ENCODE assay signal across 10 mouse cellular contexts in genomic region chr6:49212141-49212540, GRCm38 (mm10). TPM values are rescaled to one million over a fixed set of nuclear protein-coding genes. Genes with fewer than 3 reads are reported as not detected.
A peak's percentile ranks its signal among the peaks of the same experiment; 100 is the strongest.
DNase-seq lines count a peak whose midpoint lies in the region; ATAC-seq lines count a peak whose summit lies in the region.
"Had no signal": no experiment of that assay in that cellular context is flagged by ENCODE, and none has a peak within 500 bp of the region (broad histone marks: within the 10 kb centered on the region; RNA-seq: fewer than 3 reads in every experiment).

No protein-coding gene starts in this region.

- H3K27ac ChIP-seq in liver, embryonic 11.5 days (ENCODE audit: low read depth, low read length): no peak overlapping the region
- no peak overlapping the region for H3K27ac ChIP-seq in forebrain, embryonic 11.5 days (ENCODE audit: low read depth, low read length)
- peak overlapping the region; percentile 99; the same call in 1 of the 2 replicates for H3K27ac ChIP-seq in limb, embryonic 10.5 days
- H3K27ac ChIP-seq in neural tube, embryonic 14.5 days (ENCODE audit: low read depth, low read length): no peak overlapping the region

- H3K4me1 ChIP-seq in liver, embryonic 11.5 days (replicated peaks; ENCODE audit: control insufficient read depth, insufficient read depth, low read length): peaks cover 36% of the 10 kb centered on the region
- peaks cover 16% of the 10 kb centered on the region for H3K4me1 ChIP-seq in forebrain, embryonic 11.5 days (replicated peaks; ENCODE audit: control insufficient read depth, insufficient read depth, low read length)
- H3K4me1 ChIP-seq in limb, embryonic 10.5 days: peaks cover 47% of the 10 kb centered on the region
- H3K4me1 ChIP-seq in neural tube, embryonic 14.5 days (ENCODE audit: control insufficient read depth, insufficient read depth, low read length): peaks cover 26% of the 10 kb centered on the region

- 39% methylated on average over 3 of the region's 4 CpGs for WGBS in liver, embryonic 11.5 days
- 5% methylated on average over 3 of the region's 4 CpGs for WGBS in forebrain, embryonic 11.5 days
- WGBS in limb, embryonic 10.5 days: 23% methylated on average over 4 of the region's 4 CpGs
- 26% methylated on average over 3 of the region's 4 CpGs for WGBS in neural tube, embryonic 14.5 days

- H3K9ac ChIP-seq in liver, embryonic 11.5 days (ENCODE audit: low read depth, low read length): no peak overlapping the region
- peak overlapping the region; percentile 94 for H3K9ac ChIP-seq in forebrain, embryonic 11.5 days (ENCODE audit: low read length)
- no peak overlapping the region for H3K9ac ChIP-seq in neural tube, embryonic 14.5 days (replicated peaks; ENCODE audit: low read depth, low read length)

- H3K4me3 ChIP-seq in liver, embryonic 11.5 days (ENCODE audit: low read depth, low read length): peak overlapping the region; percentile 98
- peak overlapping the region; percentile 96 for H3K4me3 ChIP-seq in forebrain, embryonic 11.5 days (ENCODE audit: low read depth, low read length)
- peak overlapping the region; percentile 99 for H3K4me3 ChIP-seq in limb, embryonic 10.5 days
- no peak overlapping the region for H3K4me3 ChIP-seq in neural tube, embryonic 14.5 days (ENCODE audit: low read depth, low read length)
- H3K4me3 ChIP-seq: myocyte had no signal

- no peak for DNase-seq in liver, embryonic 11.5 days (ENCODE audit: low spot score)
- no peak for DNase-seq in liver
- DNase-seq in forebrain, embryonic 11.5 days (ENCODE audit: low spot score): no peak
- DNase-seq in limb, embryonic 10.5 days (ENCODE audit: low spot score): no peak
- no peak for DNase-seq in left cerebral cortex, adult 8-10 months (ENCODE audit: low spot score in 2 of 2)
- DNase-seq in cerebellum, adult 9-10 months: no peak
- no peak for DNase-seq in adrenal gland, adult 2 months
- DNase-seq: kidney, postnatal 25 days had no signal

- no peaks in the 10 kb centered on the region for H3K27me3 ChIP-seq in liver, embryonic 11.5 days (replicated peaks; ENCODE audit: control insufficient read depth, insufficient read depth, low read length)
- H3K27me3 ChIP-seq in forebrain, embryonic 11.5 days (ENCODE audit: control insufficient read depth, insufficient read depth, low read length): no peaks in the 10 kb centered on the region
- no peaks in the 10 kb centered on the region for H3K27me3 ChIP-seq in limb, embryonic 10.5 days (ENCODE audit: low read depth, poor library complexity, severe bottlenecking)
- H3K27me3 ChIP-seq in neural tube, embryonic 14.5 days (ENCODE audit: control insufficient read depth, insufficient read depth, low read length): no peaks in the 10 kb centered on the region

- no peaks in the 10 kb centered on the region for H3K36me3 ChIP-seq in liver, embryonic 11.5 days (ENCODE audit: control insufficient read depth, insufficient read depth, low read length)
- no peaks in the 10 kb centered on the region; the same call in 1 of the 2 replicates for H3K36me3 ChIP-seq in forebrain, embryonic 11.5 days (ENCODE audit: control insufficient read depth, insufficient read depth, low read length)
- peaks cover 22% of the 10 kb centered on the region for H3K36me3 ChIP-seq in limb, embryonic 10.5 days
- H3K36me3 ChIP-seq in neural tube, embryonic 14.5 days (ENCODE audit: control insufficient read depth, insufficient read depth, low read length): no peaks in the 10 kb centered on the region

- ATAC-seq in liver, embryonic 11.5 days (replicated peaks; ENCODE audit: low FRiP score): no peak
- no peak for ATAC-seq in forebrain, embryonic 11.5 days (replicated peaks; ENCODE audit: low FRiP score)
- ATAC-seq in neural tube, embryonic 14.5 days (ENCODE audit: low read depth): no peak

- no peaks in the 10 kb centered on the region for H3K9me3 ChIP-seq in liver, embryonic 11.5 days (ENCODE audit: control insufficient read depth, low read length)
- H3K9me3 ChIP-seq in forebrain, embryonic 11.5 days (ENCODE audit: control insufficient read depth, low read length): no peaks in the 10 kb centered on the region
- H3K9me3 ChIP-seq in limb, embryonic 10.5 days (replicated peaks): no peaks in the 10 kb centered on the region
- no peaks in the 10 kb centered on the region for H3K9me3 ChIP-seq in neural tube, embryonic 14.5 days (ENCODE audit: control insufficient read depth, low read length)

- peak overlapping the region; percentile 99 for H3K4me2 ChIP-seq in liver, embryonic 11.5 days
- H3K4me2 ChIP-seq in forebrain, embryonic 11.5 days (ENCODE audit: low read depth, low read length, severe bottlenecking): peak overlapping the region; percentile 96
- peak overlapping the region; percentile 92 for H3K4me2 ChIP-seq in neural tube, embryonic 14.5 days (ENCODE audit: low read depth, low read length)

RNA-seq across cellular contexts. Expression of gene Igf2bp3, which starts 2.6 kb away (rescaled TPM):
- 57.8 and 61.5 TPM in 2 replicates for polyA plus RNA-seq in liver, embryonic 11.5 days (2014; fragmentation: Nextera tagmentation; extraction: Ambion mirVana)
- 121 and 132 TPM in 2 replicates for polyA plus RNA-seq in forebrain, embryonic 11.5 days (2014; fragmentation: Nextera tagmentation; extraction: Ambion mirVana)
- 148 and 149 TPM in 2 replicates for polyA plus RNA-seq in limb, embryonic 10.5 days (2016; fragmentation: Nextera tagmentation; extraction: Ambion mirVana)
- 26.9 and 34.7 TPM in 2 replicates for polyA plus RNA-seq in neural tube, embryonic 14.5 days (2014; fragmentation: Nextera tagmentation; extraction: Ambion mirVana)
- total RNA-seq in left cerebral cortex, adult 8-10 months (2022): not detected
- under 1 TPM; 0.17 to 0.20 TPM for total RNA-seq in adrenal gland, adult 2 months (2021)
- polyA plus RNA-seq in adrenal gland, adult 2 months (2012; rRNA removed): 0.02 TPM in 1 of 2 replicates, not detected in the other

RNA-seq across cellular contexts. Expression of gene Tra2a, which starts 51.7 kb away (rescaled TPM):
- 31.2 and 37.1 TPM in 2 replicates for polyA plus RNA-seq in liver, embryonic 11.5 days (2014; fragmentation: Nextera tagmentation; extraction: Ambion mirVana)
- polyA plus RNA-seq in forebrain, embryonic 11.5 days (2014; fragmentation: Nextera tagmentation; extraction: Ambion mirVana): 64.4 and 68.5 TPM in 2 replicates
- polyA plus RNA-seq in limb, embryonic 10.5 days (2016; fragmentation: Nextera tagmentation; extraction: Ambion mirVana): 126 and 128 TPM in 2 replicates
- polyA plus RNA-seq in neural tube, embryonic 14.5 days (2014; fragmentation: Nextera tagmentation; extraction: Ambion mirVana): 50.6 and 64.2 TPM in 2 replicates
- total RNA-seq in left cerebral cortex, adult 8-10 months (2022): 10 to 100 TPM; 45.2 to 57.3 (median 55.6) TPM
- total RNA-seq in adrenal gland, adult 2 months (2021): 10 to 100 TPM; 38.5 to 88.4 TPM
- 15.6 and 17.5 TPM in 2 replicates for polyA plus RNA-seq in adrenal gland, adult 2 months (2012; rRNA removed)

Comparison
In these comparisons a context has a peak if more than half of its experiments do, and no peak if none do; other contexts are left out.
1. RNA of gene Igf2bp3, which starts 2.6 kb away (polyA plus RNA-seq): 148 to 149 TPM in limb, embryonic 10.5 days, 121 to 132 TPM in forebrain, embryonic 11.5 days, 57.8 to 61.5 TPM in liver, embryonic 11.5 days and 26.9 to 34.7 TPM in neural tube, embryonic 14.5 days; 0.02 TPM in adrenal gland, adult 2 months; every median in the first group is over 10 times any median in the second.
2. Peak in every context shown above with its lines, with median percentiles within 50 percentile points of each other: H3K4me2 ChIP-seq.